Comparison of ENCODE assay signal across 10 mouse cellular contexts in genomic region chr2:163480191-163480825, GRCm38 (mm10). TPM values are rescaled to one million over a fixed set of nuclear protein-coding genes. Genes with fewer than 3 reads are reported as not detected.
A peak's percentile ranks its signal among the peaks of the same experiment; 100 is the strongest.
DNase-seq lines count a peak whose midpoint lies in the region; ATAC-seq and TF ChIP-seq lines count a peak whose summit lies in the region.
"Had no signal": no experiment of that assay in that cellular context is flagged by ENCODE, and none has a peak within 500 bp of the region (broad histone marks: within the 10 kb centered on the region; RNA-seq: fewer than 3 reads in every experiment).

No protein-coding gene starts in this region.

- TF ChIP-seq EP300 in liver, postnatal 0 days (IDR thresholded peaks at IDR 0.05; ENCODE audit: low read depth) = no peak

- 55% methylated on average over 18 of the region's 18 CpGs for WGBS in liver, postnatal 0 days (ENCODE audit: insufficient replicate concordance)
- 43% methylated on average over 18 of the region's 18 CpGs for WGBS in liver, embryonic 12.5 days (ENCODE audit: insufficient replicate concordance)
- WGBS in olfactory bulb, adult 2 months = 51% methylated on average over 18 of the region's 18 CpGs

- H3K4me1 ChIP-seq in liver, postnatal 0 days (ENCODE audit: insufficient read depth) = no peaks in the 10 kb centered on the region; the same call in 1 of the 2 replicates
- peaks cover 2% of the 10 kb centered on the region; the same call in 1 of the 2 replicates for H3K4me1 ChIP-seq in liver, embryonic 12.5 days
- peaks cover 5% of the 10 kb centered on the region for H3K4me1 ChIP-seq in olfactory bulb, adult 2 months (ENCODE audit: control insufficient read depth, insufficient read depth, low read length)

- TF ChIP-seq POLR2A in olfactory bulb, adult 2 months (IDR thresholded peaks at IDR 0.05; ENCODE audit: insufficient read depth, low read depth, low read length) = no peak

- no peak for ATAC-seq in liver, postnatal 0 days
- no peak for ATAC-seq in liver, embryonic 12.5 days

- peaks cover 9% of the 10 kb centered on the region for H3K27me3 ChIP-seq in liver, postnatal 0 days (ENCODE audit: insufficient read depth, low read length)
- peaks cover 58% of the 10 kb centered on the region for H3K27me3 ChIP-seq in liver, embryonic 12.5 days (replicated peaks)

- no peaks in the 10 kb centered on the region for H3K36me3 ChIP-seq in liver, postnatal 0 days (replicated peaks; ENCODE audit: insufficient read depth, low read length)
- H3K36me3 ChIP-seq in liver, embryonic 12.5 days = no peaks in the 10 kb centered on the region

- H3K4me3 ChIP-seq in liver, postnatal 0 days (ENCODE audit: low read depth, low read length) = no peak overlapping the region
- no peak overlapping the region for H3K4me3 ChIP-seq in liver, embryonic 12.5 days
- no peak overlapping the region for H3K4me3 ChIP-seq in olfactory bulb, adult 2 months (ENCODE audit: insufficient read depth, low read depth, low read length)

- no peak overlapping the region for H3K27ac ChIP-seq in liver, postnatal 0 days (ENCODE audit: low read depth)
- H3K27ac ChIP-seq in liver, embryonic 12.5 days = no peak overlapping the region
- no peak overlapping the region for H3K27ac ChIP-seq in olfactory bulb, adult 2 months (ENCODE audit: insufficient read depth, low read depth, low read length)

- no peak overlapping the region for H3K4me2 ChIP-seq in liver, postnatal 0 days (ENCODE audit: low read depth, low read length)
- no peak overlapping the region for H3K4me2 ChIP-seq in liver, embryonic 12.5 days

- H3K9me3 ChIP-seq in liver, postnatal 0 days (ENCODE audit: low read length) = no peaks in the 10 kb centered on the region
- no peaks in the 10 kb centered on the region for H3K9me3 ChIP-seq in liver, embryonic 12.5 days (replicated peaks)

- peak; percentile 53 for TF ChIP-seq CTCF in liver, postnatal 0 days (IDR thresholded peaks at IDR 0.05; ENCODE audit: low read depth)
- TF ChIP-seq CTCF in olfactory bulb, adult 2 months (IDR thresholded peaks at IDR 0.05; ENCODE audit: insufficient read depth, low read depth, low read length) = peak; percentile 26; the same call in 1 of the 2 replicates

- DNase-seq in liver, postnatal 0 days = no peak
- DNase-seq in adrenal gland, postnatal 36 days = peak; percentile 43 to 59
- DNase-seq in kidney, adult 18-20 months = peak; percentile 35
- no peak for DNase-seq in frontal cortex, postnatal 14 days (ENCODE audit: low spot score in 2 of 2)
- DNase-seq in layer of hippocampus, postnatal 14 days (ENCODE audit: low spot score in 2 of 2) = no peak
- DNase-seq: gastrocnemius, postnatal 14 days had no signal

- no peak overlapping the region for H3K9ac ChIP-seq in liver, postnatal 0 days (replicated peaks)
- H3K9ac ChIP-seq in liver, embryonic 12.5 days = no peak overlapping the region

RNA-seq across cellular contexts. Expression of gene Fitm2, which starts 7.9 kb away (rescaled TPM):
- polyA plus RNA-seq in liver, postnatal 0 days (2015; fragmentation: Nextera tagmentation; extraction: Ambion mirVana) = 15.1 and 16.9 TPM in 2 replicates
- 6.7 and 7.0 TPM in 2 replicates for polyA plus RNA-seq in liver, embryonic 12.5 days (2016; fragmentation: Nextera tagmentation; extraction: Ambion mirVana)
- total RNA-seq in adrenal gland, postnatal 36 days (2021) = 10 to 100 TPM; 83.6 to 87.8 TPM
- not detected in 2 replicates for polyA plus RNA-seq in olfactory bulb, adult 2 months (2012; ENCODE audit: insufficient read depth, insufficient read length, low replicate concordance, missing spikeins)
- 10 to 100 TPM; 17.8 to 20.5 TPM for total RNA-seq in layer of hippocampus, postnatal 14 days (2021)

RNA-seq across cellular contexts. Expression of gene R3hdml, which starts 11.8 kb away (rescaled TPM):
- polyA plus RNA-seq in liver, postnatal 0 days (2015; fragmentation: Nextera tagmentation; extraction: Ambion mirVana) = not detected in 2 replicates
- not detected in 2 replicates for polyA plus RNA-seq in liver, embryonic 12.5 days (2016; fragmentation: Nextera tagmentation; extraction: Ambion mirVana)
- not detected for total RNA-seq in adrenal gland, postnatal 36 days (2021)
- polyA plus RNA-seq in olfactory bulb, adult 2 months (2012; ENCODE audit: insufficient read depth, insufficient read length, low replicate concordance, missing spikeins) = not detected in 2 replicates
- not detected for total RNA-seq in layer of hippocampus, postnatal 14 days (2021)
- total RNA-seq: gastrocnemius, postnatal 14 days; left cerebral cortex, postnatal 25 days had no signal

RNA-seq across cellular contexts. Expression of gene Hnf4a, which starts 26.3 kb away (rescaled TPM):
- 25.1 and 27.5 TPM in 2 replicates for polyA plus RNA-seq in liver, postnatal 0 days (2015; fragmentation: Nextera tagmentation; extraction: Ambion mirVana)
- polyA plus RNA-seq in liver, embryonic 12.5 days (2016; fragmentation: Nextera tagmentation; extraction: Ambion mirVana) = 15.1 and 15.4 TPM in 2 replicates
- under 1 TPM in 1 of 2 experiments, not detected in 1; 0.40 TPM for total RNA-seq in adrenal gland, postnatal 36 days (2021)
- not detected in 2 replicates for polyA plus RNA-seq in olfactory bulb, adult 2 months (2012; ENCODE audit: insufficient read depth, insufficient read length, low replicate concordance, missing spikeins)
- total RNA-seq in layer of hippocampus, postnatal 14 days (2021) = not detected
- total RNA-seq: gastrocnemius, postnatal 14 days; left cerebral cortex, postnatal 25 days had no signal
- polyA plus RNA-seq: neural tube, embryonic 14.5 days had no signal

RNA-seq across cellular contexts. Expression of gene Gdap1l1, which starts 42.0 kb away (rescaled TPM):
- polyA plus RNA-seq in liver, postnatal 0 days (2015; fragmentation: Nextera tagmentation; extraction: Ambion mirVana) = not detected in 2 replicates
- 0.19 and 0.36 TPM in 2 replicates for polyA plus RNA-seq in liver, embryonic 12.5 days (2016; fragmentation: Nextera tagmentation; extraction: Ambion mirVana)
- 1 to 10 TPM; 2.8 to 3.1 TPM for total RNA-seq in adrenal gland, postnatal 36 days (2021)
- polyA plus RNA-seq in olfactory bulb, adult 2 months (2012; ENCODE audit: insufficient read depth, insufficient read length, low replicate concordance, missing spikeins) = not detected in 2 replicates
- 10 to 100 TPM; 76.6 to 80.3 TPM for total RNA-seq in layer of hippocampus, postnatal 14 days (2021)

RNA-seq across cellular contexts. Expression of gene Oser1, which starts 55.8 kb away (rescaled TPM):
- 42.6 and 50.4 TPM in 2 replicates for polyA plus RNA-seq in liver, postnatal 0 days (2015; fragmentation: Nextera tagmentation; extraction: Ambion mirVana)
- 41.3 and 43.0 TPM in 2 replicates for polyA plus RNA-seq in liver, embryonic 12.5 days (2016; fragmentation: Nextera tagmentation; extraction: Ambion mirVana)
- total RNA-seq in adrenal gland, postnatal 36 days (2021) = 10 to 100 TPM; 37.2 to 43.4 TPM
- polyA plus RNA-seq in olfactory bulb, adult 2 months (2012; ENCODE audit: insufficient read depth, insufficient read length, low replicate concordance, missing spikeins) = not detected in 2 replicates
- total RNA-seq in layer of hippocampus, postnatal 14 days (2021) = 10 to 100 TPM; 17.8 to 19.5 TPM

Comparison
In these comparisons a context has a peak if more than half of its experiments do, and no peak if none do; other contexts are left out.
1. DNase-seq: peak in adrenal gland, postnatal 36 days (2 of 2) and kidney, adult 18-20 months (single experiment); none in liver, postnatal 0 days (single experiment), frontal cortex, postnatal 14 days (0 of 2) and layer of hippocampus, postnatal 14 days (0 of 2).
2. RNA of gene Hnf4a, which starts 26.3 kb away (polyA plus RNA-seq): 25.1 to 27.5 TPM in liver, postnatal 0 days and 15.1 to 15.4 TPM in liver, embryonic 12.5 days; not detected in olfactory bulb, adult 2 months; every median in the first group is over 10 times any median in the second.